Mouse (Mus musculus) C2C12 (cell line): ENCODE data around the gene Emp3. TPM values are rescaled to one million over a fixed set of nuclear protein-coding genes. Genes with fewer than 3 reads are reported as not detected.
A peak's percentile ranks its signal among the peaks of the same experiment; 100 is the strongest.
"Not testable (repeated sequence)": the region's sequence is repeated elsewhere in the genome, so short reads cannot be mapped to it uniquely, and the experiment has no call there.

ENCODE experiments used
- H3K27me3 ChIP-seq: one replicate; pipeline ENCODE4 v1.6.1; 2011; ENCODE audit not compliant: control insufficient read depth, insufficient read depth, insufficient read length
- H3K36me3 ChIP-seq: one replicate; pipeline ENCODE4 v1.6.1; 2011; ENCODE audit not compliant: control insufficient read depth, insufficient read depth
- H3K4me3 ChIP-seq: one replicate; pipeline ENCODE4 v1.5.1; 2011; ENCODE audit warnings: mild to moderate bottlenecking, control low read depth; ENCODE audit not compliant: poor library complexity, insufficient read depth, severe bottlenecking
- H3K79me2 ChIP-seq: one replicate; pipeline ENCODE4 v1.6.1; 2011; ENCODE audit not compliant: control insufficient read depth, insufficient read depth
- H3K79me3 ChIP-seq: one replicate; pipeline ENCODE4 v1.6.1; 2011; ENCODE audit warnings: low read depth, control low read depth
- H3ac ChIP-seq: one replicate; pipeline ENCODE3; 2011; ENCODE audit warnings: low read depth; ENCODE audit not compliant: control insufficient read depth, insufficient read length
- CEBPB ChIP-seq: IDR thresholded peaks from one replicate; pipeline ENCODE4 v1.6.1; 2011; ENCODE audit warnings: low read depth, mild to moderate bottlenecking, control low read depth, moderate library complexity
- CTCF ChIP-seq: IDR thresholded peaks from one replicate; pipeline ENCODE4 v1.5.1; 2011; ENCODE audit not compliant: control insufficient read depth, insufficient read depth, insufficient read length
- FOSL1 ChIP-seq: IDR thresholded peaks from one replicate; pipeline ENCODE4 v1.8.0; 2011; ENCODE audit warnings: mild to moderate bottlenecking, low read length; ENCODE audit not compliant: poor library complexity, insufficient read depth, severe bottlenecking
- MAX ChIP-seq: IDR thresholded peaks from one replicate; pipeline ENCODE4 v1.6.1; 2011; ENCODE audit warnings: mild to moderate bottlenecking, control low read depth
- MYOD1 ChIP-seq: IDR thresholded peaks from one replicate; pipeline ENCODE4 v1.6.1; 2011; ENCODE audit warnings: low read depth; ENCODE audit not compliant: control insufficient read depth, insufficient read length
- MYOG ChIP-seq: IDR thresholded peaks from one replicate; pipeline ENCODE4 v1.6.1; 2011; ENCODE audit not compliant: control insufficient read depth, insufficient read length; ENCODE audit errors: extremely low read depth
- USF1 ChIP-seq: IDR thresholded peaks from one replicate; pipeline ENCODE4 v1.6.1; 2011; ENCODE audit warnings: low read depth, mild to moderate bottlenecking, control low read depth, moderate library complexity
- polyA plus RNA-seq: library from polyadenylated mRNA; unstranded; fragments of >200 nt; fragmentation: generic; extraction: Trizol; gene quantifications from one replicate; pipeline ENCODE4 v1.2.1, GENCODE M21; 2012; ENCODE audit warnings: missing spikeins

The Emp3 gene
- polyA plus RNA-seq, 1 experiment: 705 TPM

- TF ChIP-seq CTCF: peak; percentile 39
- TF ChIP-seq MYOD1: no peak
- H3K36me3 ChIP-seq: peaks cover 11% of the 10 kb centered on the region
- H3ac ChIP-seq: no peak overlapping the region
- no peak overlapping the region for H3K4me3 ChIP-seq
- no peaks in the 10 kb centered on the region for H3K79me2 ChIP-seq
- H3K79me3 ChIP-seq: no peaks in the 10 kb centered on the region
- H3K27me3 ChIP-seq: no peaks in the 10 kb centered on the region
Measured at GRCm38 (mm10) chr7:45935114-45935513, 13.9 kb upstream of the Emp3 start.

- H3K27me3 ChIP-seq, H3K79me2 ChIP-seq, H3K4me3 ChIP-seq, H3K79me3 ChIP-seq, H3ac ChIP-seq: not testable (repeated sequence)
- H3K36me3 ChIP-seq: peaks cover 11% of the 10 kb centered on the region
Measured at GRCm38 (mm10) chr7:45933766-45934165, 12.6 kb upstream of the Emp3 start.

- Histone ChIP-seq H3K36me3 (peaks cover 34% of the 10 kb centered on the region), H3K4me3 (no peak overlapping the region), H3K79me2 (no peaks in the 10 kb centered on the region), H3K27me3 (no peaks in the 10 kb centered on the region), H3ac (no peak overlapping the region), H3K79me3 (peaks cover 2% of the 10 kb centered on the region)
- no peak for TF ChIP-seq CEBPB
Measured at GRCm38 (mm10) chr7:45929688-45930087, 8.5 kb upstream of the Emp3 start.

- H3K4me3 ChIP-seq: no peak overlapping the region
- TF ChIP-seq CEBPB (no peak), MAX (no peak), MYOD1 (no peak), CTCF (no peak), USF1 (no peak), MYOG (no peak), FOSL1 (no peak)
Measured at GRCm38 (mm10) chr7:45928626-45929295, 7.6 kb upstream of the Emp3 start.

GRCm38 (mm10) chr7:45924429-45924816 is 3.2 kb upstream of the Emp3 start:
- H3K79me3 ChIP-seq: peaks cover 15% of the 10 kb centered on the region
- peaks cover 28% of the 10 kb centered on the region for H3K36me3 ChIP-seq
- no peak for TF ChIP-seq FOSL1
- TF ChIP-seq CEBPB: no peak
- no peak for TF ChIP-seq USF1
- TF ChIP-seq MYOG: no peak
- no peak for TF ChIP-seq CTCF
- no peak for TF ChIP-seq MYOD1
- TF ChIP-seq MAX: no peak
- no peak overlapping the region for H3K4me3 ChIP-seq
- H3K27me3 ChIP-seq: no peaks in the 10 kb centered on the region
- H3K79me2 ChIP-seq: peaks cover 27% of the 10 kb centered on the region
- H3ac ChIP-seq: no peak overlapping the region

More at GRCm38 (mm10) chr7:45928626-45929295, 7.6 kb upstream of the Emp3 start:
- Histone ChIP-seq H3ac (no peak overlapping the region), H3K79me3 (peaks cover 2% of the 10 kb centered on the region), H3K27me3 (no peaks in the 10 kb centered on the region), H3K79me2 (no peaks in the 10 kb centered on the region), H3K36me3 (peaks cover 40% of the 10 kb centered on the region)

- Histone ChIP-seq H3K4me3 (no peak within 1 kb of the TSS), H3K36me3 (peaks cover 28% of the 10 kb centered on the region), H3ac (no peak within 1 kb of the TSS), H3K79me2 (peaks cover 33% of the 10 kb centered on the region), H3K27me3 (no peaks in the 10 kb centered on the region), H3K79me3 (peaks cover 16% of the 10 kb centered on the region)
- TF ChIP-seq MAX (no peak), CTCF (no peak), MYOG (no peak), CEBPB (no peak), MYOD1 (no peak), USF1 (no peak), FOSL1 (no peak)
Measured at GRCm38 (mm10) chr7:45923762-45924428, 2.7 kb upstream of the Emp3 start, which contains the start of gene Ccdc114. TSS of gene Ccdc114 (plus strand) at chr7:45924072.
